Mouse (Mus musculus): Measurements from ENCODE around the gene Spen.
"Not testable (repeated sequence)": the region's sequence is repeated elsewhere in the genome, so short reads cannot be mapped to it uniquely, and the experiment has no call there.

The Spen gene

DNA sequence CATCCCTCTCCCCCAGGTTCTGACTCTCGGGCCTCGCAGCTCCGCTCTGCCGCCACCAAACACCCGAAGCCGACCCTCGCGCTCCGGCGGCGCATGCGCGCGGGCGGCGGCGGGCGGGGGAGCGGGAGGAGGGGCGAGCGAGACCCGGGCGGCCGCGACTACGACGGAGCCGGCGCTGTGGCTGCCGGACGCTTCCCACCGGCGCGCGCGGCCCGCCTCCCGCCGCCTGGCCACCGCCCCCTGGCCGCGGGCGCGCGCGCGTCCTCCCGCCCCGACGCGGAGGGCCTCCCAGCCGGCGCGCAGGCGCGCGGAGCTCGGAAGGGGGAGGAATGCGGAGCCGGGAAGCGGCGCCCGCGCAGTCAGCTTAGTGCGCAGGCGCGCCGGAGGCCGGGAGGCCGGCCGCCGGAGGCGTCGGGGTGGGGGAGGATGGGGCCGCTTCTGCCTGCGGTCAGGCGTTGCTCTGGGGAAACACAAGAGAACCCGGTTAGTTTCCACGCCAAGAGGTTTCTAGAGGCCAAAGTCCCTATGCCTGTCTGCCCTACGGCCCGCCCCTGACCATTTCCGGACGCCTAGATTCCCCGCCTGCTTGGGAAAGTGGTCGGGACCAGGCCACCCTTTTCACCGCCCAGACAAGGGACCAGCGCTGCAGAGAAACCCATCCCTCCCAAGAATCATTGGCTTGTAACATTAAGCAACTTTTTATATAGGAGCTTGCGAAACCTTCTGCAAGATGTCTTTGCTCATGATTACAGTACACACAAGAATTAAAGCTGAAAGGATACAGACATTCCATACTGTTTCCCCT, at the start of gene Spen:
Spen (minus strand) TSS at position 190 of the 805 bp plus-strand sequence.
- DNase-seq: peak; percentile 90 to 97

GRCm38 (mm10) chr4:141583919-141584318, 45.5 kb upstream of the Spen start:
- DNase-seq: no peak

DNA sequence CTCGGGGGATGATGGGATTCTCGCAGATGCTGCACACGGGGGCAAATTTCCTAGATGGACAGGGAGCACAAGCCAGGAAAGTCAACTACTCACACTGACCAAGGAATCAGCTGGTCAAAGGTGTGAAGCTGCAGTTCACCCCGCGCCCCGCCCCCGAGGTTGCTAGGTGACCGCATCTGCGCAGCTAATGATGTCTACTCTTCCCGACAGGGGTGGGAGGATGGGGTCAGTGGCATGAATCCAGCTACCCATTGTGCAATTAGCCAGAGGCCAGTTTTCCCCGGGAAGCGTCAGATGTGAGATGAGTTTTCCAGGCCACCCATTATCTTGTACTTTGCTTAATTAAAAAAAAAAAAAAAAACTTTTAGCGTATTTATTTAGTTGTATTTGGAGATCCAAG, 42.7 kb upstream of the Spen start:
- DNase-seq: no peak

GRCm38 (mm10) chr4:141578833-141579232, 40.4 kb upstream of the Spen start:
- no peak for DNase-seq

GRCm38 (mm10) chr4:141576877-141577276, 38.5 kb upstream of the Spen start:
- peak; percentile 38 to 50 for DNase-seq

DNA sequence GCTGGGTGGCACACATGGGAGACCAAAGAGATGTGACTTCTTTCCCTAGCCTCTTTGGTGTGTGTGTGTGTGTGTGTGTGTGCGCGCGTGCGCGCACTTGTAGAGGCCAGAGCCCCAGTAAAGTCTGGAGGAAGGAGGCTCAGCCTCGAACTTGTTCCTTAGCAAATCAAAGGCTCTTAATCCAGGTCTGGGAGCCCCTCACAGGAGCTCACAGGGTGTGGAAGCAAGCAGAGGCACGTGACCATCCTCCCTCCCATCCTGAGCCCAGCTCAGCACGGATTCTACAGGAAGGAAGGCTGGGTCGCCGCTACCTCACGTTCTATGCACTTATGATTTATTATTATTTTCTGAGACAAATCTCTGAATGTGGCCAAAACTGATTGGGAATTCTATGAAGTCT, 38.0 kb upstream of the Spen start:
- peak; percentile 38 to 59 for DNase-seq

GRCm38 (mm10) chr4:141574789-141575702, 36.6 kb upstream of the Spen start:
- DNase-seq: peak; percentile 90 to 91

GRCm38 (mm10) chr4:141573359-141573966, 35.1 kb upstream of the Spen start:
- peak; percentile 76 to 90 for DNase-seq

DNA sequence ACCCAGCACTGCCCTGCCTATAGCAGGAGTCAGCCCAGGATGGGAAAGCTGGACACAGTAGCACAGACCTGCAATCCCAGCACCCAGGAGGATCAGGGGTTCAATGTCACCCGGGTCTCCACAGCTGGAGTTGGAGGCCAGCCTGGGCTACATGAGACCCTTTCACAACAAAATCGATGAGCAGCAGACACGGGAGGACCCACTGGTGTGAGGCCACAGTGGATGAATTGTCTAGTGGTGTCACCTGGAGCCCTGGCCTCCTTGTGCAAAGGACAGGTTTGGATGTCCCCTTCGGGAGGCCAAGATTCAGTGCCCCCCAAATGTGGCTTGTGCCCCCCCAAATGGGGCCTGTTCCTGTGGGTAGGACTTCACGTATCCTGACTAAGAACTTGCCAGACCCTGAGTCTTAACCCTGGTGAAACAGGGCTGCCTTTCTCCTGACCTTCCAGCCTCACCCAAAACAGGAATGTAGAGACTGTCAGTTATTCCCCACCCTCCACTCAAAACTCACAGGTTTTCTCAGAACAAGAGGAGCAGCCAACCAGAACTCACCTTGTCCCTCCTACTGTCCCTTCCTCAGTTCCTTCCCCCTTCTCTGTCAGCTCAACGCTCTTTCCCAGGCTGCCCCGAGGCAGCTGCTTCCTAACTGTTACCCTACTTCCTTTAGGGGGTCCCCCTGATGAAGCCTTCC, 34.4 kb upstream of the Spen start:
- DNase-seq: peak in 1 of 2 experiments; percentile 48

DNA sequence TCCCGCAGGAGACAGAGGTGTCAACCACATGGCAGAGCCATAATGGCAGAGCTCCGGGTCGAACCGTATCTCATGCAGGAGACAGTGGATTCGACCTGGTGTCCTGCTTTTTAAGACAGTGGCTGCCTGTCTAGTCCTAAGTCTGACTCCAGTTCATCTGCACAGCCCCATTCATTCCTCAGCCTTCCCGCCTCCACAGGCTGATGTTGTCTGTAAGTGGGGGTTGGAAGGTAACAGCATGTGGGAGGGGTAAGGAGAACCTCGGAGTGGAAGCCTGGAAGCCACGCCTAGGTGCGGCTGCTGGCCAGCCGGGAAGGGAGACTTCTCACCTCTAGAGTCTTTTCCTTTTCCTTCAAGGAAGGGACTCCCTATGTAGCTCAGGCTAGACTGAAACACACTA, 33.5 kb upstream of the Spen start:
- DNase-seq: peak in 1 of 2 experiments; percentile 70

GRCm38 (mm10) chr4:141571337-141571739, 32.9 kb upstream of the Spen start:
- DNase-seq: peak; percentile 87 to 95

GRCm38 (mm10) chr4:141570821-141571220, 32.4 kb upstream of the Spen start:
- no peak for DNase-seq

- peak; percentile 90 to 94 for DNase-seq
These were observed 31.6 kb upstream of the Spen start for GRCm38 (mm10) chr4:141570004-141570403.

DNA sequence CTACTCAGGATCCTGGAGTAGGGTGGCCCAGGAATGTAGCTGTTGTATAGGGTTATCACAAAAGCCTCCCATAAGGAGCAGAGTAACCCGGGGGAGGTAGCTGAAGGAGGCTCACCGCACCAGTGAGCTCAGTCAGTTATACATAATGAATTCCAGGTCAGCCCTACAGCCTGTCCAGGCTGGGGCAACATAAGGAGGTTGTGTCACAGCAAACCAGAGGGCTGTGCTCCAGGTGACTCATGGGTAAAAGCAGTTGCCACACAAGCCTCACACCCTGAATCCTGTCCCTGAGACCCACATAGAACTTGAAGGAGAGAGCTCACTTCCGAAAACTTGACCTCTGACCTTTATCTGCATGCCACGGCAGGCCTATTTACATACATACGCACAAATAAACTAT, 30.6 kb upstream of the Spen start:
- DNase-seq: no peak

DNA sequence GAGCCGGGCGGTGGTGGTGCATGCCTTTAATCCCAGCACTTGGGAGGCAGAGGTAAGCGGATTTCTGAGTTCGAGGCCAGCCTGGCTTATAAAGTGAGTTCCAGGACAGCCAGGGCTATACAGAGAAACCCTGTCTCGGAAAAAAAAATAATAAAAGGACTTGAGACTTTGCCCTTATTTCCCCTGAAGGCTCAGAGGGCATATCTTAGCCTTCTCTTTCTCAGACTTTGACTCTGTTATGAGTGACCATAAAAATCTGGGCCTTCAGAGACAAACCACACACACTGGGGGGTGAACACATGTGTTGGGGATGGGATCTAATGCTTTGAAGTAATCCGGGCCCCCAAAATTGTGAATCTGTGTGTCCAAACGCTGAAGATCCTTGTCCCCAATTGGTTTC, 28.8 kb upstream of the Spen start:
- DNase-seq: not testable (repeated sequence)

GRCm38 (mm10) chr4:141566187-141566586, 27.8 kb upstream of the Spen start:
- no peak for DNase-seq

DNA sequence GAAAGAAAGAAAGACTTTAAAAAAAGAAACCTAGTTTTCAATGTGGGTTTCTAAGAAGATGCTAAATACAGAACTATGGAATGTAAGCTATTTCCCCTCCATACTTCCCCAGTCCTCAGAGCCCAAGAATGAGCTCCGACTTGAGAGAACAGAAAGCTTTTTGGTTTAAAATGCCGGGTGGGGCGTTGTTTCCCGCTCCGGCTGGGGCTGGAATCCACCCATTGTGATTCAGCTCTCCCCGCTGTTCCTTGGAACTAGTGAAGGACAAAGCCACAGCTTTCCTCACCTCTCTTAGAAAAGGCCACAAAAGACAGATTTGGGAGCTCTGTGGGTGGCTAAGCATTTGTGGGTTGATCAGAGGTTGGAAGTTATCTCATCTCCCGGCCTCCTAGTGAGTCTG, 26.9 kb upstream of the Spen start:
- DNase-seq: peak in 1 of 2 experiments; percentile 59

- DNase-seq: no peak
These were observed 26.3 kb upstream of the Spen start for GRCm38 (mm10) chr4:141564660-141565059.

GRCm38 (mm10) chr4:141564209-141564608, 25.8 kb upstream of the Spen start:
- DNase-seq: no peak

GRCm38 (mm10) chr4:141562281-141562680, 23.9 kb upstream of the Spen start:
- DNase-seq: peak; percentile 60 to 71

GRCm38 (mm10) chr4:141561331-141561919, 23.0 kb upstream of the Spen start:
- not testable (repeated sequence) for DNase-seq

GRCm38 (mm10) chr4:141559898-141560263, 21.5 kb upstream of the Spen start:
- peak; percentile 88 for DNase-seq
